Mouse (Mus musculus) urinary bladder, adult 2 months (tissue): ENCODE data around the gene Kalrn. TPM values are rescaled to one million over a fixed set of nuclear protein-coding genes. Genes with fewer than 3 reads are reported as not detected.

Experiments
- DNase-seq: peaks from one replicate; pipeline ENCODE4 v3.0.0; 2022; ENCODE audit warnings: low spot score
- polyA plus RNA-seq: library from polyadenylated mRNA; depleted of rRNA; stranded (reverse); fragments of >200 nt; gene quantifications from 2 replicates; pipeline ENCODE4 v1.2.3, GENCODE M21; 2012

Kalrn gene
- polyA plus RNA-seq, 1 experiment = 8.4 TPM

- no peak for DNase-seq
Observed at GRCm38 (mm10) chr16:34502110-34502509, 71.2 kb downstream of the Kalrn start.

DNA sequence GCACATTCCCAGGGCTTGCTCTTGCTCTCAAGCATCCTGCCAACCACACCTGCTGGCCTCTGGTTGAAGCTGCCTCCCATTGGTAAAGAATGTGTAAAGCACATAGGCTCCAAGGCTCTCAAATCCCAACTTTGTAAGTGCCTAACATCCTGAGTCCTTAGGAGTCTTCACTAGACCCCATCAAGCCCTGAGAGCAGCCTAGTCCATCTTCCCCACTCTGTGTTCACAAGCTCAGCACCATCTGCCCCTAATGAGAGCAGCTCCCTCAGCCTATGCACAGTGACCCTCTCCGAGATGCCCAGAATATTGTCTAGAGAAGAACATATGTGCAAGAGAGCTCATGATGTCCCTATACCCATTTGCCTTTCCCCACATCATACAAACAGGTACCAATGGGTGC lies 78.6 kb downstream of the Kalrn start:
- DNase-seq = no peak

GRCm38 (mm10) chr16:34493914-34494313 lies 79.4 kb downstream of the Kalrn start:
- DNase-seq = no peak

GRCm38 (mm10) chr16:34491225-34491624 lies 82.1 kb downstream of the Kalrn start:
- no peak for DNase-seq

DNA sequence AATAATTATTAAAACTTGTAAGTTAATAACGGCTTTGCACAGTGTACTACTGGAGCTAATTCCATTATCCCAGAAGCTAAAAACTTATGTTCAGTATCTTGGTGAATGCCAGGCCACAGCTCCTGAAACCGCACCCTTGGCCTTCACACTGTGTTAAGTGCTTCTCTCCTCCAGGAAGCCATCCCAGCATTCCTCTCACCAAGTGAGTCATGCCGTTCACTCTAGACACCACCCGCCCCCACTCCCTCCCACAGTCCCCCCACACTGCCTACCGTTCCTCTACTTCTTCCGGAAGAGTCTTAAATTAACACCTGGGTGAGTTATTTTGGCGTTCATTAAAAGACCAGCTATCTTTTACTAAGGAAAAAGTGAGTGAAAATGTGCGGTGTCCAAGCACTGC lies 82.8 kb downstream of the Kalrn start:
- DNase-seq = no peak

DNA sequence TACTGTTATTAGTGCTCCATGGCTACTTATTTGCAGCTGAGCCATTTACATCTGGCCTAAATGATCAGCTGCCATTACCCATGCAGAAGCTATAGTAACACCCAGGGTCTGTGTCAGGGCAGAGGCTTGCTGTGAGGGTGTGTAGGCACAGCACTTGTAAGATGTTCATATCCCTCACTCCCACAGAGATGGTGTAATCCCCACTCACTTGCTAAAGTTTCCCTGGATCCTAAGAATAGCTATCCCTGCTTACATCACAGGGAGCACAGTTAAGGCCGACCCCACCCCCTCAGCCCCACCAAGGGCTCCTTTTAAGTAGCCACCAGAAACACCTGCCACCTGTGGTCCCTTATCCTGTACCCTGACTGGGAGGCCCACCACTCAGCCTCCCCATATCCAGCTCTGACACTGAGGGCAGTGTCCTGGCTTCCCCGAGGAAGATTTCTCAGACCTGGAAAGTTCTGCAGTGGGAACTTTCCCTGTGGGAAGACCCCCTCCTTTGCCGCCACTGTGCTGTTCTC lies 83.5 kb downstream of the Kalrn start:
- no peak for DNase-seq

- no peak for DNase-seq
Observed at GRCm38 (mm10) chr16:34487823-34488222, 85.5 kb downstream of the Kalrn start.

DNA sequence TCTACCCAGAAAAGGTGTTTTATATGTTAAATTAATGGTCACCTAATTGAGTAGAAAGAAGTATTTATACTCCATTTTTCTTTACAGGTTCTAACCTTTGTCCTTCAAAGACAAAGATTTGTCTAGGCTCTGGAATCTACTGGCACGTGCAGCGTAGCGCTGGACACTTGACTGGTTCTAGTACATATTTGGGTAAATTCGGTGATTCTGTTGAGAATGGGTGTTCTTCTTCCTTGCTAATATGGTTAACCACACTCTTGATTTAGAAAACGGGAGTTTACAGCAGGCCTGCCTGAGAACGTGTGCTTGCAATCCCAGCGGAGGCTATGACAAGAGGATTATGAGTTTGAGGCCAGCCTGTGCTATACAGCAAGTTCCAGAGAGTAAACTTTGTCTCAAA lies 86.1 kb downstream of the Kalrn start:
- DNase-seq = no peak

DNA sequence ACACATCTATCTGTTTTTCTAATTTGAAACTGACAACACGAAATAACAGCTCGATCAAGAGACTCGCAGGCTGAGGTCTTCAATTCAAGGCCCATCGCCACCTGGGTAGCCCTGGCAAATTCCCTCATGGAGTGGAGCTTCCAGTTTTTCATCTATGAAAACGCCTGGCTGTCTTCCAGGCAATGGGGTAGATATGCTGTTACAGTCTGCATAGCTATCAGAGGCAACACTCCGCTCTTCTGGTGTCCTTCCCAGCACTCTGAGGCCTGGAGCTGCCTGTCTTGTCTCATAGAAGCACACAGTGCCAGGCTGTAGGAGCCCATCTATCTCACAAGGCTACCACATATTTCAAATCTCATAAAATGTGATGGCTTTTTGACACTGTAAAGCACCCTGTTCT lies 87.8 kb downstream of the Kalrn start:
- DNase-seq = no peak

DNA sequence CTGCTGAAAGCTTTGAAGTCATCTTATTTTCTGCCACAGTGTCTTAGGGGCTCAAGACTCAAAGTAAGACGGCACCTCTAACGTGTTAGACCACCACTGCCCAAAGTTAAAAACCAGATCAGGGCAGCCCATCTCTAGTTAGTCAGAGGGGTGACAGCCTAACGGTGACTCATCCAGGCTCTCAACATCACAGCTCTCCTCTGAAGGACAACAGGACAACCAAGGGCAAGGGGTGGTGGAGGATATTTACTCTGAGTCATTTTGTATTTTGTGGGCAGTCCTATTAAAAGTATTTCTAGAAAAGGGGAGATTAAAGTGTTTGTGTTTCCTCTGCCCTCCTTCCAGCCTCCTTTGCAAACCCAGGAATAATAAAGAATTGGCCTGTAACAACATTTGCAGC lies 88.4 kb downstream of the Kalrn start:
- DNase-seq = no peak

GRCm38 (mm10) chr16:34484213-34484612 lies 89.1 kb downstream of the Kalrn start:
- no peak for DNase-seq

DNA sequence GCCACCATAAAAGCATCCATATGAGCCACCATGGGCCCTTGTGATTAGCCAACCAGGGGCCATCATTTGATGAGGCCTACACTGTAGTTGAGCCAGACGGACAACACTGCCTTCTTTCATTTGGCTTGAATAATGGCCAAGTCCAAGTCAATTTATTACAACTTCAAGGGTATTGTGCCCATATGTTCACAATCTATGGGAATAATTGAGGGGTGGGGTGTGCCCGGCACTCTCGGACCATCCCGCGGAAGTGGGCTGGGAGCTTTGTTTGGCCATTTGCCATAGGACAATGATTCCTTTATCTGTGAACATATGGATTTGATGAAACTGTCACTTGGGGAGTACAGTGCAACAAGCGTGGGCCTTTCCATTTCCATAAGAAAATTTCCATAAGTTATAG lies 89.6 kb downstream of the Kalrn start:
- no peak for DNase-seq

DNA sequence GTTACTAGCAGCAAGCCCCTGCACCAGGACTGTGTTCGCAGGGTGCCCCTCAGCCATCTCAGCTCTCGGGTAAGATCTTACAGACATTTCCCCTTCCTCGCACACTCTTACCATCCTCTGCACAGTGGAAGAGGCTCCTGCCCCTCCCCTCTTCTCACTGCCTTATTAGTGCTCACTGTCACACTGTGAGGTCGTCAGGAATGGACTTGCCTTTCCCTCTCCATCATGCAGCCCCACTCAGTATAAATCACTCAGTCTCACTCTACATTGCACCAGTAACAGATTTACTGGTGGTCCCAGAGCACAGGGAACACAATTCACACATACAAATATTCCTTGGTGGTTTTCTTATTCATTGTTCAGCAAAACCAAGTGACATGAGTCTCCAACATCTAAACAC lies 98.6 kb downstream of the Kalrn start:
- DNase-seq = no peak

GRCm38 (mm10) chr16:34473891-34474290 lies 99.4 kb downstream of the Kalrn start:
- no peak for DNase-seq

GRCm38 (mm10) chr16:34471441-34471840 lies 101.9 kb downstream of the Kalrn start:
- no peak for DNase-seq

DNA sequence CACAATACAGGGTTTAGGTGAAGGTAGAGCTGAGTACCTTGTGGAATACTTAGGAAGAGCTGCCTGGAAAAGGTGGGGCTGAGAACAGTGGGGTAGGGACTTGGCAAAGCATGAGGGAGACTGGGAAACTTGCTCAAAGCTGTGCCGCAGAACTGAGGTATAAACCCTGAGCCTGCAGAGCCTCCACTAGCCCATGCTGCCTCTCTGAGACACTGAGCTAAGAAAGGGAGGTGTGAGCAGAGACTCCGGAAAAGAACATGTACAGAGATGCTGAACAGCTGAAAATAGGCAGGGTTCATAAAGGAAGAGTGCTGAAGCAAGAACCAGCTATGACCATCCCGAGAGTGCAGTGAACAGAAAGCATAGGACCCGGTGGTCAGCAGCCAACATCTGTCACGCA lies 103.0 kb downstream of the Kalrn start:
- DNase-seq = no peak

GRCm38 (mm10) chr16:34469277-34469868 lies 104.0 kb downstream of the Kalrn start:
- DNase-seq = no peak

GRCm38 (mm10) chr16:34466649-34467048 lies 106.7 kb downstream of the Kalrn start:
- DNase-seq = no peak

DNA sequence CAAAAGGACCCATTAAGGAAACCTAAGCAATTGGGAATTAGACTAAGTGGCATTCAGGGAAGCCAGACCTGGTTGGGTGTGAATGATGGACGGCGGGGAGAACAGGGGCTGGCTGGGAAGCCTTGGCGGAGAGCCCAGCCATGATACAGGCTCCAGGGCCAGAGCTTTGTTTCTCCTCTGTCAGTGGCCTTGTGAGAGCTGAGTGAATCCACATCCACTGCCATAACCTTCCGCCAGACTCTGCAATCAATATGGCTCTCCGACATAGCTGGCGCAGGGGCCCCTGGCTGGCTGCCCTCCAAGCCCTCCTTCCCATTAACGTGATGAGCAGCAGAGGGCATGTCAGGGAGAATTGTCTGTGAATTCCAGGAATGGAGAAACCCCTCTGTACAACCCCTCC lies 117.0 kb downstream of the Kalrn start:
- no peak for DNase-seq

GRCm38 (mm10) chr16:34445666-34446065 lies 127.7 kb downstream of the Kalrn start:
- no peak for DNase-seq

GRCm38 (mm10) chr16:34441704-34442103 lies 131.6 kb downstream of the Kalrn start:
- DNase-seq = no peak

- DNase-seq = no peak
Observed at GRCm38 (mm10) chr16:34440994-34441414, 132.3 kb downstream of the Kalrn start.

DNA sequence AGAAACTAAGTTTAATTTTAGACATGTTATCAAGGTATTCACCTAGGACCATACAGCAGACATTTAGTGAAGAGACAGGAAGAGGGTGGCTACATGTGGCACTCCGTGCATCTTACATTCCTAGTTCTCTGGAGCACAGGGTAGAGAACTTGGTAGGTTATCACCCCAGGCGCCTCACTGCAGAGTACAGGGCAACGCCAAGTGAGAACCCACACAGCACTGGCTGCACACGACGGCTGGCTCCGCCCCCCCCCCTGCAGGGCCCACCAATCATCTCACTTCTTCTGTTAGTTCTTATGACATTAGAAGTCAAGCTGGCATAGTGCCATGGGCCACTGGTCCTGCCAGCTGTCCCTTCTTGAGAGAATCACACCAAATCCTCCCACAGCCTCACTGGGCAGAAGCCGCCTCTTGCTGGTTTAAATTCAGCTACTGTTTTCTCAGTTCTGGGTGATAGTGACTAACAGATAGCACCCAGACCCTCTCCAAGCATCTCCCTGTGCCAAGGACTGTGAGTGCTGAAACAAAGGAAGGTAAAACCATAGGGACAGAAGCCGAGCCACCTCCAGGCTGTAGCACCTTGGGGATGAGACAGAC lies 133.2 kb downstream of the Kalrn start:
- no peak for DNase-seq

DNA sequence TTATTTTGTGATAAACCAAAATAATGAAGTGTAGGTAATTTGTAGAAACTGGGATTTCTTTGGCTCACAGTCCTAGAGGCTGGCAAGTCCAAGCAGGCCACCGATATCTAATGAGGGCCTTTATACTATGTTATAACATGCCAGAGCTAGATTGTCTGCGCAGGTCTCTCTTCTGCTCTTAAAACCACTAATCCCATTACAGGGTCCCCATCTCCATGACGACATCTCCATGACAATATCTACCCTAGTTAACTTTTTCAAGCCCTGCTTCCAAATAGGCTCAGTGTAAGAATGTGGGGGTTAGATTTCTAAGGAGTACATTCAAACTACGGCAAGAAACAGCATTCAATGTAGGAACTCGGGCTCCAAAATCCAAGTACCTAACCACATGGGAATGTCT lies 143.2 kb downstream of the Kalrn start:
- no peak for DNase-seq
